Mouse (Mus musculus) embryonic fibroblast, embryonic 13.5 days (primary cell): Measurements from ENCODE around the gene Trappc3.
A peak's percentile ranks its signal among the peaks of the same experiment; 100 is the strongest.

Experiments
- CTCF ChIP-seq: IDR thresholded peaks from 2 replicates; pipeline ENCODE4 v1.5.1; 2011; ENCODE audit warnings: mild to moderate bottlenecking, control low read depth, low read length, moderate library complexity, borderline replicate concordance; ENCODE audit not compliant: insufficient read depth
- POLR2A ChIP-seq: IDR thresholded peaks from 2 replicates; pipeline ENCODE4 v1.6.1; 2011; ENCODE audit warnings: low read depth, mild to moderate bottlenecking, control low read depth, low read length, moderate library complexity

- no peak for TF ChIP-seq POLR2A
- TF ChIP-seq CTCF: peak; percentile 76; the same call in 1 of the 2 replicates
These were observed 15.9 kb downstream of the Trappc3 start for GRCm38 (mm10) chr4:126277906-126278564.
